Mouse (Mus musculus): ENCODE measurements around the gene Zmpste24. TPM values are rescaled to one million over a fixed set of nuclear protein-coding genes. Genes with fewer than 3 reads are reported as not detected.
A peak's percentile ranks its signal among the peaks of the same experiment; 100 is the strongest.

Gene Zmpste24
- total RNA-seq, 1 experiment from 2014 or later, result 25.0 TPM

DNA sequence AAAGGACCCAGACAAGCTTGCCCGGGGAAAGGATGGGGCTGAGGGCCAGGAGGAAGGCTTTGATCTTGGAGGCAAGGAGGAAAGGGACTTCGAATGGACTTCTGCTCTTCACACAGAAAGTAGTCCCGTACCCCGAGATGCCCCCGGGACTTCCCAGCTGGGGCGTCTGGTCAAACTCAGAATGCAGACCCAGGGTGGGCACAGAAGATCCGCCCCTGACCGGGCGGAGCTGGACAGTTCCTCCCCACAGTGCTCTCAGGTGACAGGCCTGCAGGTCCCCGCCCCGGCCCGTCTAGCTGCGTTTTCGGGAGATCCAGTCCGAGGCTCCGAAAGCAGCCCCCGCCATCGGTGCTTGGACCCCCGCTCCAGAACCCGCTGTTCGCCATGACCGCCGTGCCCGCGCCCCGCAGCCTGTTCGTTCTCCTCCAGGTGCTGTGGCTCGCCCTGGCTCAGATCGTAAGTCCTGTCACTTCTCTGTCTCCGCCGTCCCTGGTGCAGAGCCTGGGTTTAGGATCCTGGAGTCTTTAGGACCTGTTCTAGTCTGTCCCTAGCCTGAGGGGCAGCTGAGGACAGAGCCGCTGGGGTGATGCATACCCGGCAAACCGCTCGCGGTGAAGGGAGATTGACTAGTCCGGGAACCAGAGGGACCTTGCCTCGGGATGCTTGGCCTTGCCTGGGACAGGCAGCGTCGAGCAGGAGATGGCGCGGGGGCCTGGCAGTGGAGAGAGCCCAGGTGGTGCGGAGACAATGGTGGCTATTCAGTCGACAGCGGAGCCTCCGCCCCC, 58.5 kb downstream of the Zmpste24 start, which contains the start of gene Col9a2:
Col9a2 (plus strand) TSS at position 55 of the 785 bp plus-strand sequence.
- ATAC-seq (ENCODE audit: extremely low read depth, insufficient number of reproducible peaks, low FRiP score, poor library complexity, severe bottlenecking), result 0 out of 2 replicates have a peak, but pooled peaks have one; percentile 4

DNA sequence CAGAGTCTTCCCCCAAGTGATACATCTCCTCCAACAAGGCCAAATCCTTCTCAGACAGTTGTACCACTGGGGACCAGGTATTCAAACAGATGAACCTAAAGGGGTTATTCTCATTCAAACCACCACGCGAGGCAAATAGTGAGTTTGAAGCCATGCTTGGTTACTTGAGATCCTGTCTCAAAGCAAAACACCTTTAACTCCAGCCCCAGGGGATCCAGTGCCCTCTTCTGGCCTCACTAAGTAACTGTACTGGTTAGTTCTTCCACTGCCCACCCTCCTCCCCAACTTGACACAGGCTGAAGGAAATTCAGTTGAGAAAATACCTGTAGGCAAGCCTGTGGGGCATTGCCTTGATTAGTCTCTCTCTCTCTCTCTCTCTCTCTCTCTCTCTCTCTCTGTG, 65.0 kb downstream of the Zmpste24 start:
- ATAC-seq (ENCODE audit: extremely low read depth, insufficient number of reproducible peaks, low FRiP score, poor library complexity, severe bottlenecking), result peak; percentile 44; the same call in 1 of the 2 replicates

DNA sequence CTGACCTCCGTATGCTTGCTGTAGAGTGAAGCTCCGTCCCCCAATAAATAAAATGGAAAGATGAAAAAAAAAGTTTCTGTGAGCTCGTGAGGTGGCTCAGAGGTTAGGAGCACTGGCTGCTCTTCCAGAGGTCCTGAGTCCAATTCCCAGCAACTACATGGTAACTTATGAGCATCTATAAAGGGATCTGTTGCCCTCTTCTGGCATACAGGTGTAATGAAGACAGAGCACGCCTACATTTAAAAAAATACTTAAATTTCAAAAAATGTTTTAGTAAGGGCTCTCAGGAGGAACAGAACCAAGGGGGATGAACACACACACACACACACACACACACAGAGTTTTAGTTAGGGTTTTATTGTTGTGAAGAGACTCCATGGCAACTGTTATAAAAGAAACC, 66.6 kb downstream of the Zmpste24 start:
- peak; percentile 40; the same call in 1 of the 2 replicates for ATAC-seq (ENCODE audit: extremely low read depth, insufficient number of reproducible peaks, low FRiP score, poor library complexity, severe bottlenecking)

DNA sequence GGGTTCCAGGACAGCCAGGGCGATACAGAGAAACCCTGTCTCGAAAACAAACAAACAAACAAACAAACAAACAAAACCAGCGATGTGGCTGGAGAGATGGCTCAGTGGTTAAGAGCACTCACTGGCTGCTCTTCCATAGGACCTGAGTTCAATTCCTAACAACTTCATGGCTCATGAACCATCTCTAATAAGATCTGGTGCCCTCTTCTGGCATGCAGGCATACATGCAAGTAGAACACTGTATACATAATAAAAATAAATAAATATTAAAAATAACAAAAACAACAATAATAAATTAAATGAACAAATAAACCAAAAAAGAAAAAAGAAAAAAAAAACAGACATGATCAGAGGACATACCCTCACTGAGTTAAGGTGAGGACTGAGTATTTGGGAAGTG, 68.4 kb downstream of the Zmpste24 start:
- no peak for ATAC-seq (ENCODE audit: extremely low read depth, insufficient number of reproducible peaks, low FRiP score, poor library complexity, severe bottlenecking)

DNA sequence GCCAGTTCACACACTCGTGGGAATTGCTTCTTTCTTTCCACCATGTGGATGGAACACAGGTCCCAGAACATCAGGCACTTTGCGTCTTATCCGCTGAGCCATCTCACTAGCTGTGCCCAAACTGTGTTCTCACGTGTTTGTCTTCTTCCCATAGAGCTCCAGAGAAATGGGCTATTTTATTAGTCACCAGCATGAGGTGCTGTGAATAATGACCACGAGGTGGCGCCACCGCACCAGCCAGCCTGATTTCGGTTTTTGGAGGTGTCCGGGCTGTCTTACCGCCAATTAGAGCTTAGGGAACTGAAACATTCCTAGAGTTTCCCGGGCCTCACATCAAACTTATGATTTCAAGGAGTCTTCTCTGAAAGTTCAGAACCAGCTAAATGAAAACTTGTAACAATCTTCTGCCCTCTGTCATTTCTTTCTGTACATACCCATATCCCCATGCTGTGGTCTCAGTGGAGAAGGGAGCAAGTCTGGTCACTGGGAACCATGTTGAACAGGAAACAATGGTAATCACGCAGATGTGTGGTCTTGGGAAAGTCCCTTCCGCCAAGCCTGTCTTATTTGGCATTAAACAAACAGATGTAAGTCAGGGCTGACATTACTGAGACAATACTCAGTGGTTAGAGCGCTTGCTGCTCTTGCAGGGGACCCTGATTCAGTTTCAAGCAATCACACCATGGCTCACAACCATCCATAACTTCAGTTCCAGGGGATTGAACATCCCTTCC, 69.2 kb downstream of the Zmpste24 start:
- 0 out of 2 replicates have a peak, but pooled peaks have one; percentile 33 for ATAC-seq (ENCODE audit: extremely low read depth, insufficient number of reproducible peaks, low FRiP score, poor library complexity, severe bottlenecking)

DNA sequence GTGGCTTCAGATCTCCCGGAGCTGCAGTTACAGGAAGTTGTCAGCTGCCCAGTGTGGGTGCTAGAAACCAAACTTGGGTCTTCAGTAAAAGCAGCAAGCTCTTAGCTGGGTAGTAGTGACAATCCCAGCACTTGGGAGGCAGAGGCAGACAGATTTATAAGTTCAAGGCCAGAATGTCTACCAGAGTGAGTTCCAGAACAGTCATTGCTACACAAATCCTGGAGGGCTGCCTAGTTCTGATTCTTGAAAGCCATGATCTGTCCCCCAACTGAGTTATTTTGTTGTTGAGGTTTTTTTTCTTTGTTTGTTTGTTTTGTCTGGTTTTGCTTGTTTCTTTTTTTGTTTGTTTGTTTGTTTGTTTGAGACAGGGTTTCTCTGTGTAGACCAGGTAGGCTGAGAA, 69.9 kb downstream of the Zmpste24 start:
- ATAC-seq (ENCODE audit: extremely low read depth, insufficient number of reproducible peaks, low FRiP score, poor library complexity, severe bottlenecking), result no peak

DNA sequence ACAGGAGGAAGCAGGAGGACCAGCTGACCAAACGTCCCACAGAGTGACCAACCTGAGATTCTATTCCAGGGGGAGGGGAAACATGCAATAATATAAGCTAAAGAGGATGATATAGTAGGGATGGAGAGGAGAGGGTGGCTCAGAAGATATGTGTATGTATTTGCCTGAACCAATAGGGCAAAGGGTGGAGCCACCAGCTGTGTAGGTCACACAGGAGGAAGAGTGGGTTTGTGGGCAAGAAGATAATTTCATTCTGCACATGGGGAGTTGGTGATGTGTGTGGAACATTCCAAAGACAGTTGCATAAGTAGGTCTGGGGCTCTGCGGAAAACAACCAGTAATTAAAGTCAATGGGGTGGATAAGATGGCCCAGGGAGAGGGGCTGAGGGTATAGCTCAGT, 72.4 kb downstream of the Zmpste24 start:
- no peak for ATAC-seq (ENCODE audit: extremely low read depth, insufficient number of reproducible peaks, low FRiP score, poor library complexity, severe bottlenecking)

DNA sequence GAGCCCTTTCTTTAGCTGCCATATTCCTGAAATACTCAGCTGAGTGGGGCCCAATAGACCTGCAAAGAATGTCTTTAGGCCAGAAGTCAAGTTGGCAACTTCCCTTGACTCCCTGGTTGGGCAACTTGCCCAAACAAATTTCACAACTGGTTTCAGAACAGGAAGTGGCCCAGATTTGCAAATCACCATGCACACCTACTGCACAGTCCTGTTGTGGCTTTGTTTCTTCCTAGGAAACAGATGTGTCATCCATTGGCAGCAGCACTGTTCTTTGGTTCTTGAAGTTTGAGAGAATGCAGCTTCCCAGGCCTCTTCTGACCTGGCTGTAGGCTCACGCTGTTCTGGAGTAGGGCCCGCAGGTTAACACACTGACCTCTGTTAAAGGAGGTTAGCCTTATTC, 74.1 kb downstream of the Zmpste24 start:
- ATAC-seq (ENCODE audit: extremely low read depth, insufficient number of reproducible peaks, low FRiP score, poor library complexity, severe bottlenecking), result peak; percentile 91

DNA sequence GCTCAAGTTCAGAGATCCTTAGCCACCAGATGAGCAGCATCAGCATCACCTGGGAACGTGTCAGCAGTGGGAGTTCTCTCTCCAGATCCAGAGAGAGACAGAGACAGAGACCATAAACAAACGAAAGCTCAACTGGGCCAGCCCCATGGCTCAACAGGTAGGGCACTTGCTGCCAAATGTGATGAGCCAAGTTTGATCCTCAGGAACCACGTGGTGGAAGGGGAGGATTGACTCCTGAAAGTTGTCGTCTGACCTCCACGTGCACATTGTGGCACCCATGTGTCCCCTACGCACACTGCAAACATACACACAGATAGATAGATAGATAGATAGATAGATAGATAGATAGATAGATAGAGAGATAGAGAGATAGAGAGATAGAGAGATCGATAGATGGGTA, 74.6 kb downstream of the Zmpste24 start:
- no peak for ATAC-seq (ENCODE audit: extremely low read depth, insufficient number of reproducible peaks, low FRiP score, poor library complexity, severe bottlenecking)

DNA sequence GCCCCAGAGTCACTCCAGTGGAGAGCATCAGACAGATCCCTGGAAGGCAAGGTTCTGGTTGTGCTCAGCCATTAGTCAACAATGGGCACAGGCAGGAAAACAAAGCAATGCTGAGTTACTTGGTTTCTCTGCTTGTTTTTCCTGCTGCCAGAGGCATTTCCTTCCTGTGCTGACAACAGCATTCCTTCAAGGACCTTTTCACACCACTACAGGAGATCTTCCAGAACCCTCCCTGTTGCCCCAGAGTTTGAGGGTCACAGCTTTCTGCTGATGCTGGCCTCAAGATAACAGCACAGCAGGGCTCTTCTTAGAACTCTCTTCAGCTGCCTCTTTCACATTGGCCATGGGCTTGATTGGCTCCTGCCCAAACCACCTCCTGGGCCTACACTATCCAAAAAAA, 76.1 kb downstream of the Zmpste24 start:
- ATAC-seq (ENCODE audit: extremely low read depth, insufficient number of reproducible peaks, low FRiP score, poor library complexity, severe bottlenecking), result no peak

DNA sequence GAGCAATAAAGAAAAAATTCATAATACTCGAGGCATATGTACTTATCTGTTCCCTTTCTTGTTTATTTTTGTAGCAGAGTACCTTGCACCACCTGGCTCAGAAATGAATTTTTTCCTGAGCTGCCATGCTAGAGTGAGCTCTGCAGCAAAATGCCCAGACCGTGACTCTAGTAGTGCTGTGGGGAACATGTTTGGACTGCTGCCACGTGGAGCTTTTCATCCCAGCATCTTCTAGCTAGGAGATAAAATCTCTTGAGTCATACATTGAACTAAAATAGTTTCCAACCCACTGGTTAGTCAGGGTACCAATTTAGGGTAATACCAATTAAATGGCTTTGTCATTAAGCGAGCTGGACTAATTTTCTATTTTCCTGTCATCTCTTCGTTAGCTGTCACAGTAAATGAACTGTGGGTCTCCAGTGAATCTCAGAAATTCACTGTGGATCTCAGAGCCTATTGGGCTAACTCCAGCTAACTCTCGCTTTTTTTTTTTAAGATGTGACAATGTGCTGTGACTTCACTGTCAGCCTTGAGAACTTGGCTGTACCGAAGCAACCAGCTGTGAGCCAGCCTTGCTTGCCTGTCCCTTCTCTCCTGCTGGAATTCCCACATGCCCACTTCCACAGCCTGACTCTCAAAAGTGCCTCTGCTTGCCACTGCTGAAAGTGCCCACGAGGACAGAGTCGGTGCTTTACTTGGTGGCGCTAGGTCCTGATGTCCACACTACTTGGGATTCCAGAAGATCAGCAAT, 77.8 kb downstream of the Zmpste24 start:
- no peak for ATAC-seq (ENCODE audit: extremely low read depth, insufficient number of reproducible peaks, low FRiP score, poor library complexity, severe bottlenecking)

DNA sequence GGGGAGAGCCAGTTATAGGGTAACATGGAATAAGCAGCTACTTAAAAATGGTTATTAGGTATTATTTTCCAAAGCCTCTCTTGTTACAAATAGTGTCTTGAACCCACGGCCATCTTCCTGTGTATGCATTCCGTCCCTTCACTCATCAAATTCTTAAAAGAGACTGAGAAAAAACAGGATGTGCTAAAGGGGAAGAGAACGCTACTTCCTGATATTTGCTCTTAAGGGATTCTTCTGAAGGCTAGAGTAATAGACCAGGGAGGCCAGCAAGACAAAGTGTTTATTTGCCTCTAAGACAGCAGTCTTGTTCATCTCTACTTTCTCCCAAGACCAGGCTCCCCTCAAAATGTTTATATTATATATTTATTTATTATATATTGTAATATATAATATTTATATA, 79.8 kb downstream of the Zmpste24 start:
- ATAC-seq (ENCODE audit: extremely low read depth, insufficient number of reproducible peaks, low FRiP score, poor library complexity, severe bottlenecking), result no peak

DNA sequence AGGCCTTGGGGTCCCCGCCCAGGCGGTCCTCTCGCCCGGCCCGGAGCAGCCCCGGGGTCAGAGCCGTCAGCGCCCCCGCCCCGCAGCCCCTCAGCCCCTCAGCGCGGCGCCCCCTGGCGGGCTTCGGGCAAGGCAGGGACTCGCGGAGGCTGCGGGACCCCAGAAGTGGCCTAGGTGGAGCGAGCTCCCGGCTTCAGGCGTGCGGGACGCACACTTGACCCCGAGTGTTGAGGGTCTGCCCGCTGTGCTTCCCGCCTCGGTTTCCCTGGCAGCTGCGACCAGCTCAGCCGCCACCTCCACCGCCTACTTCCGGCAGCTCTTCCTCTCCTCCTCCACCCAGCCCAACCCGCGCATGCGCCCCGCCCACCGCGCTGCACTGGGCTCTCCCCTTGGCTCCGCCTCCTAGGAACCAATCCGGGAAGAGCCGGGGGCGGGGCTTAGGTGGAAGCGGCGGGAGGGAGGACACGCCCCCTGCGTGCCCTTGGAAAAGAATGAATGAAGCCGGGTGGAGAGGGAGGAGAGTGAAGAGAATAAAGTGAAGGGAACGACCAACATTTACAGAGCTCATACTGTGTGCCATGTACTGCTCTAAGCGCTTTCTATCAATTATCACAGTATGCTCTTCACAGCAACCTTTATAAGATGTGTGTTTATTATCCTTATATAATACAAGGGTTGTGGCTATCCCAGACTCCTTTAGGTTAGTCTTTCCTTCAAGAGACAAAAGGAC, 80.9 kb downstream of the Zmpste24 start, which contains the start of gene Smap2:
Smap2 (minus strand) TSS at position 320 of the 730 bp plus-strand sequence.
- ATAC-seq (ENCODE audit: extremely low read depth, insufficient number of reproducible peaks, low FRiP score, poor library complexity, severe bottlenecking), result peak; percentile 64

DNA sequence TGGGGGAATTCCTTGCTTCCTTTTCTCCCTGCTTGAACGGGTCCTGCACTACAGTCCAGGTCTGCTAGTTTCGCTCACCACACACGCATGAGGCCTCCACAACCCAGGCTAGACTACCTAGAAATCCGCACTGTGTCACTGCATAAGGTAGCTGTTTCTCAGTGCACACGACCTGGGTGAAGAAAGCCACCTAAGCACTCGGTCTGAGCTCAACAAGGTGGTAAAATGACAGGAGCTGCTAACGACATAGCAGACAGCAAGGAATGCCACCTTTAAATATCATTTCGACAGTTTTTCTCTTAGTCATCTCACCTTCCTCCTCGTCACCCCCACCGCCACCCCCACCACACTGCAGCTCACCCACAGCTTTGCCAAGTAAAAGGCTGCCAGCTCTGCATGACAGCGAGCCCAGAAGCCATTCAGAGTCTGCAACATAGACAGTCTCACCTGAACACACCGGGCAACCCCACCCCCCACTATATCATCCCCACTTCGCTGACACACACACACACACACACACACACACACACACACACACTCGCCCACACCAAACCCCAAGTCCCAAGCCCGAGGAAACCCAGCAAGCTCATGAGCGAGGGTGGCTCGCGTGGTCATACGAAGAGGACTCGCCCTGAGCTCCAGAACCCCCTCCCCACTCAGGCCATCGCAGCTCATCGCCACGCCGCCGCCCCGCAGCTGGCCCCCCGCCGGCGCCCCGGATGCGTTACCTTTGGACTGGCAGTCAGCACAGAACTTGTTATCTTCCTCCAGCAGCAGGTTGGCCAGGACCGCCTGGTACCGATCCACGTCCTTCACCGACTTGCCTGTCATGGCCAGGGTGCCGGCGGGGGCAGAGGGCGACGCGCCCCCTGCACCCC, 81.8 kb downstream of the Zmpste24 start:
- peak; percentile 28; the same call in 1 of the 2 replicates for ATAC-seq (ENCODE audit: extremely low read depth, insufficient number of reproducible peaks, low FRiP score, poor library complexity, severe bottlenecking)

DNA sequence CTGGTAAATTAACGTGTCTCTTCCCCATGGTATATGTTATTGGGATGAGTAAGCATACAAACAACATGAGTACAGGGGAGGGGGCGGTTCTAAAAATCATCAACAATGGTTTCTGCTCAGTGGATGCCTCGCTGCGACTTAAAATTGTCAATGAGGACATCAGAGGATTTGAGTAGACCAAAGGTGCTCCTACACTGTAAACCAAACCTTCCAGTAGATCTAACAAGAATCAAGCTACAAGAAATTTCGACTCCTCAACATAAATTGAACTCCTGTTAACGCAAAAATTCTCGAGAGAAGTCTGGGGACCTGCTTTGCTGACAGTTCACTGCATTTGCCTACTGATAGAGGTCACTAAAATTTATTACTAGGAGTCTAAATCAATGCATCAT, 82.8 kb downstream of the Zmpste24 start:
- no peak for ATAC-seq (ENCODE audit: extremely low read depth, insufficient number of reproducible peaks, low FRiP score, poor library complexity, severe bottlenecking)

DNA sequence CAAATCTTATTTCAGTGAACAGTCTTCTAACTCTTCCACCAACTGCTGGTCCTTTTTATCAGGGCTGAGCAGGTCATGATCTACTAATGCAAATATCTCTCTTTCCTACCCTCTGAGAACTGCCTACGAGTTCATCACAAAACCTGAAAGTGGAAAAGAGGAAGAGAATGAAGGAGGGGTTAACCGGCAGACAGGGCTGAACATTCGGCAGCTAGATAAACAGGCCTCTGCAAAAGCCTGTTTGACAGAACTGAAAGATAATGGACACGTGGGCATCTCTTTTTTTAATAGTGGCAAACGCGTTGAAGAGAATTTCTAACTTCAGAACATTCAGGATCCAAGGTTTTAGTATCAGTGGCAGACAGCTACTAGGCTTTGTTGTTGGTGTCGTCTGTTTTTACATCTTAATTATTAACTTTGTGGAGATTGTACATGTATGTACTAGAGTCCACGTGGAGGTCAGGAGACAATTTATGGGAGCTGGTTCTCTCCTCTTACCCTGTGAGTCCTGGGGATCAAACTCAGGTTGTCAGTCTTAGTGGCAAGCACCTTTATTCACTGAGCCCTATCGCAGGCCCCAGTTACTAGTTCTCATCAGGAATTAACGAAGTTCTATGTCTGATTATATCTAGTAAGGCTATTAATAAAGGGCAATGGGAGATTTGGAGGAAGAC, 83.3 kb downstream of the Zmpste24 start:
- peak; percentile 71 for ATAC-seq (ENCODE audit: extremely low read depth, insufficient number of reproducible peaks, low FRiP score, poor library complexity, severe bottlenecking)

DNA sequence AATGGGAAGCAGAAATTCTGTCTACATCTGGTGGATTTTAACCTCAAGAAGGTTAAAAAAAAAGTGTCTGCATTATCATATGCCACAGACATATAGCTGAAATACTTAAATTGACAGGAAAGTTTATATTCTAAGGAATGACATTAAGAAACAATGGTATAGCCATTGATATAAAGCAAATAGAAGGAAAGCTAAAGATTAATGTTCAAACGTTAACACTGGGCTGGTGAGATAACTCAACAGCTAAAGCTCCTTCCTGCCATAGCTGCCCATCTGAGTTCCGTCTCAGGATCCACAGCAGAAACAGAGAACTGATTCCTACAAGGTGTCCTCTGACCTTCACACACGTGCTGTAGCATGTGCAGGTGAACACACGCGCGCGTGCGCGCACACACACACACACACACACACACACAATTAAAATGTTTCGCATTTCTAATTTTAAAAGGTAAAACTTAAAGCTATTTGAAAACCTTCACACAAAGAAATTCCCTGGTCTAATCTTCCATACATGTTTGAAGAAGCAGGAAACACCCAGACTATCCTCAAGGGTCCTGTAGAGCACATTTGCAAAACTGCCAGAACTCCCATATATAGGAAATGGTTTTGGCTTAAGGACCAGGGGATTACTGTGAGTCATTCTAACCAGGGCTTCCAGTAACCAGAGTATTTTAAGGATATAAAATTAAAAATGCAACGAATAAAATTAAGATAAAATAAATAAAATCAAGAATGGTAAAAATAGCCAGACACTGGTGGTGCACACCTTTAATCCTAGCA, 87.1 kb downstream of the Zmpste24 start:
- ATAC-seq (ENCODE audit: extremely low read depth, insufficient number of reproducible peaks, low FRiP score, poor library complexity, severe bottlenecking), result no peak
